In genomic region chr1:90246035-90246434, GRCm38 (mm10) we compare ENCODE assay signal across 23 mouse cellular contexts. TPM values are rescaled to one million over a fixed set of nuclear protein-coding genes. Genes with fewer than 3 reads are reported as not detected.
A peak's percentile ranks its signal among the peaks of the same experiment; 100 is the strongest.
DNase-seq lines count a peak whose midpoint lies in the region; ATAC-seq and TF ChIP-seq lines count a peak whose summit lies in the region.
"Had no signal": no experiment of that assay in that cellular context is flagged by ENCODE, and none has a peak within 500 bp of the region (broad histone marks: within the 10 kb centered on the region; RNA-seq: fewer than 3 reads in every experiment).

No protein-coding gene starts in this region.

- peaks cover 55% of the 10 kb centered on the region for H3K4me1 ChIP-seq in forebrain, embryonic 10.5 days
- peaks cover 4% of the 10 kb centered on the region; the same call in 1 of the 2 replicates for H3K4me1 ChIP-seq in forebrain, embryonic 14.5 days (ENCODE audit: control insufficient read depth, insufficient read depth, low read length)
- H3K4me1 ChIP-seq in hindbrain, embryonic 11.5 days (replicated peaks; ENCODE audit: control insufficient read depth, insufficient read depth, low read length): peaks cover 5% of the 10 kb centered on the region
- H3K4me1 ChIP-seq in hindbrain, postnatal 0 days (ENCODE audit: insufficient read depth, low read length): peaks cover 13% of the 10 kb centered on the region
- peaks cover 3% of the 10 kb centered on the region; the same call in 1 of the 2 replicates for H3K4me1 ChIP-seq in bone marrow, adult 2 months (ENCODE audit: control insufficient read depth, insufficient read depth, low read length)
- H3K4me1 ChIP-seq in liver, embryonic 14.5 days (replicated peaks; ENCODE audit: control insufficient read depth in 2 of 2, insufficient read depth in 2 of 2, low read length in 1 of 2): peaks cover 75 to 87% of the 10 kb centered on the region in 2 experiments
- H3K4me1 ChIP-seq: heart, embryonic 15.5 days had no signal

- no peak for DNase-seq in forebrain, embryonic 10.5 days (ENCODE audit: extremely low spot score, low spot score)
- DNase-seq in forebrain, embryonic 14.5 days (ENCODE audit: low spot score): no peak
- no peak for DNase-seq in hindbrain, embryonic 11.5 days (ENCODE audit: low spot score)
- no peak for DNase-seq in hindbrain, postnatal 0 days (ENCODE audit: low spot score)
- DNase-seq in liver, embryonic 14.5 days (ENCODE audit: low read depth in 3 of 3, low spot score in 3 of 3): no peak
- DNase-seq in frontal cortex, postnatal 36 days (ENCODE audit: low spot score in 2 of 2): no peak
- DNase-seq in layer of hippocampus, adult 18-20 months (ENCODE audit: low spot score in 2 of 2): no peak
- DNase-seq: adrenal gland, adult 2 months; cerebellum, adult 9-10 months; gastrocnemius, postnatal 25 days; kidney, postnatal 4 days; lung, postnatal 10 days; right cerebral cortex, postnatal 4 days; thymus, adult 2 months had no signal

- 62% methylated on average over 8 of the region's 8 CpGs for WGBS in forebrain, embryonic 10.5 days
- 41% methylated on average over 8 of the region's 8 CpGs for WGBS in forebrain, embryonic 14.5 days
- WGBS in hindbrain, embryonic 11.5 days: 25% methylated on average over 8 of the region's 8 CpGs
- 34% methylated on average over 8 of the region's 8 CpGs for WGBS in hindbrain, postnatal 0 days
- 80% methylated on average over 8 of the region's 8 CpGs for WGBS in bone marrow, adult 2 months
- 66% methylated on average over 8 of the region's 8 CpGs for WGBS in liver, embryonic 14.5 days (ENCODE audit: insufficient replicate concordance)

- TF ChIP-seq CTCF in hindbrain, postnatal 0 days (IDR thresholded peaks at IDR 0.05; ENCODE audit: low read depth): no peak
- TF ChIP-seq CTCF in bone marrow, adult 2 months (IDR thresholded peaks at IDR 0.05; ENCODE audit: control insufficient read depth, insufficient read depth, low read length): no peak
- TF ChIP-seq CTCF in liver, embryonic 14.5 days (IDR thresholded peaks at IDR 0.05; ENCODE audit: low read depth): no peak

- no peaks in the 10 kb centered on the region for H3K27me3 ChIP-seq in forebrain, embryonic 10.5 days (ENCODE audit: poor library complexity, severe bottlenecking)
- no peaks in the 10 kb centered on the region for H3K27me3 ChIP-seq in forebrain, embryonic 14.5 days (replicated peaks; ENCODE audit: control insufficient read depth, insufficient read depth, low read length)
- H3K27me3 ChIP-seq in hindbrain, embryonic 11.5 days (ENCODE audit: control insufficient read depth, insufficient read depth, low read length): no peaks in the 10 kb centered on the region
- no peaks in the 10 kb centered on the region for H3K27me3 ChIP-seq in hindbrain, postnatal 0 days (ENCODE audit: insufficient read depth, low read length)
- no peaks in the 10 kb centered on the region for H3K27me3 ChIP-seq in liver, embryonic 14.5 days (ENCODE audit: control insufficient read depth, insufficient read depth, low read length)
- H3K27me3 ChIP-seq: embryonic facial prominence, embryonic 12.5 days; forebrain, embryonic 15.5 days; hindbrain, embryonic 12.5 days; kidney, embryonic 15.5 days; neural tube, embryonic 12.5 days had no signal

- no peak overlapping the region for H3K9ac ChIP-seq in forebrain, embryonic 14.5 days (ENCODE audit: low read length)
- no peak overlapping the region for H3K9ac ChIP-seq in hindbrain, embryonic 11.5 days (ENCODE audit: low read depth, low read length)
- H3K9ac ChIP-seq in hindbrain, postnatal 0 days (replicated peaks; ENCODE audit: low read length): no peak overlapping the region
- peak overlapping the region; percentile 29 for H3K9ac ChIP-seq in liver, embryonic 14.5 days (replicated peaks)
- H3K9ac ChIP-seq: embryonic facial prominence, embryonic 12.5 days; forebrain, embryonic 15.5 days; heart, embryonic 15.5 days; hindbrain, embryonic 12.5 days; kidney, embryonic 15.5 days; neural tube, embryonic 12.5 days had no signal

- no peak for TF ChIP-seq POLR2A in bone marrow, adult 2 months (IDR thresholded peaks at IDR 0.05; ENCODE audit: borderline replicate concordance, control insufficient read depth, low read depth, low read length)

- no peaks in the 10 kb centered on the region for H3K9me3 ChIP-seq in forebrain, embryonic 10.5 days
- no peaks in the 10 kb centered on the region for H3K9me3 ChIP-seq in forebrain, embryonic 14.5 days (replicated peaks; ENCODE audit: control insufficient read depth, low read length)
- H3K9me3 ChIP-seq in hindbrain, embryonic 11.5 days (ENCODE audit: control insufficient read depth, low read length): no peaks in the 10 kb centered on the region
- H3K9me3 ChIP-seq in hindbrain, postnatal 0 days (ENCODE audit: low read length): no peaks in the 10 kb centered on the region
- no peaks in the 10 kb centered on the region for H3K9me3 ChIP-seq in liver, embryonic 14.5 days (ENCODE audit: control insufficient read depth, low read length)
- H3K9me3 ChIP-seq: embryonic facial prominence, embryonic 12.5 days; forebrain, embryonic 15.5 days; heart, embryonic 15.5 days; hindbrain, embryonic 12.5 days; kidney, embryonic 15.5 days; neural tube, embryonic 12.5 days had no signal

- TF ChIP-seq EP300 in liver, embryonic 14.5 days (IDR thresholded peaks at IDR 0.05; ENCODE audit: low read depth): no peak

- no peak for ATAC-seq in forebrain, embryonic 14.5 days
- no peak for ATAC-seq in hindbrain, embryonic 11.5 days (ENCODE audit: low FRiP score)
- no peak for ATAC-seq in hindbrain, postnatal 0 days
- ATAC-seq in liver, embryonic 14.5 days (ENCODE audit: insufficient read depth): no peak
- ATAC-seq: forebrain, embryonic 15.5 days had no signal

- H3K4me2 ChIP-seq in forebrain, embryonic 14.5 days (ENCODE audit: low read length): no peak overlapping the region
- no peak overlapping the region for H3K4me2 ChIP-seq in hindbrain, embryonic 11.5 days (replicated peaks; ENCODE audit: low read depth, low read length)
- no peak overlapping the region for H3K4me2 ChIP-seq in hindbrain, postnatal 0 days (ENCODE audit: low read depth, low read length)
- H3K4me2 ChIP-seq in liver, embryonic 14.5 days (ENCODE audit: low read depth): peak overlapping the region; percentile 56
- H3K4me2 ChIP-seq: embryonic facial prominence, embryonic 12.5 days; forebrain, embryonic 15.5 days; heart, embryonic 15.5 days; hindbrain, embryonic 12.5 days; kidney, embryonic 15.5 days; neural tube, embryonic 12.5 days had no signal

- H3K4me3 ChIP-seq in forebrain, embryonic 10.5 days: no peak overlapping the region
- H3K4me3 ChIP-seq in forebrain, embryonic 14.5 days (ENCODE audit: low read depth, low read length): no peak overlapping the region
- H3K4me3 ChIP-seq in hindbrain, embryonic 11.5 days (ENCODE audit: low read depth, low read length): no peak overlapping the region
- H3K4me3 ChIP-seq in hindbrain, postnatal 0 days (ENCODE audit: low read length): no peak overlapping the region
- no peak overlapping the region for H3K4me3 ChIP-seq in bone marrow, adult 2 months (replicated peaks; ENCODE audit: control insufficient read depth, low read depth, low read length)
- no peak overlapping the region for H3K4me3 ChIP-seq in liver, embryonic 14.5 days (ENCODE audit: insufficient read depth in 1 of 2, low read depth in 2 of 2, low read length in 2 of 2)
- H3K4me3 ChIP-seq: embryonic facial prominence, embryonic 12.5 days; forebrain, embryonic 15.5 days; heart, embryonic 15.5 days; hindbrain, embryonic 12.5 days; kidney, embryonic 15.5 days; neural tube, embryonic 12.5 days had no signal

- peak overlapping the region; percentile 72 for H3K27ac ChIP-seq in forebrain, embryonic 10.5 days
- no peak overlapping the region for H3K27ac ChIP-seq in forebrain, embryonic 14.5 days (ENCODE audit: low read depth, low read length)
- H3K27ac ChIP-seq in hindbrain, embryonic 11.5 days (ENCODE audit: low read depth, low read length): 0 out of 2 replicates have a peak overlapping the region, but pooled peaks have one; percentile 56
- H3K27ac ChIP-seq in hindbrain, postnatal 0 days: no peak overlapping the region
- H3K27ac ChIP-seq in bone marrow, adult 2 months (ENCODE audit: control insufficient read depth, insufficient read depth, low read depth, low read length, poor library complexity): peak overlapping the region; percentile 90
- peak overlapping the region; percentile 95 for H3K27ac ChIP-seq in liver, embryonic 14.5 days
- H3K27ac ChIP-seq: embryonic facial prominence, embryonic 12.5 days; forebrain, embryonic 15.5 days; heart, embryonic 15.5 days; hindbrain, embryonic 12.5 days; kidney, embryonic 15.5 days; neural tube, embryonic 12.5 days had no signal

- no peaks in the 10 kb centered on the region for H3K36me3 ChIP-seq in forebrain, embryonic 10.5 days (replicated peaks)
- no peaks in the 10 kb centered on the region for H3K36me3 ChIP-seq in forebrain, embryonic 14.5 days (ENCODE audit: control insufficient read depth, insufficient read depth, low read length)
- H3K36me3 ChIP-seq in hindbrain, embryonic 11.5 days (ENCODE audit: control insufficient read depth, insufficient read depth, low read length): no peaks in the 10 kb centered on the region
- no peaks in the 10 kb centered on the region for H3K36me3 ChIP-seq in hindbrain, postnatal 0 days (ENCODE audit: insufficient read depth, low read length)
- H3K36me3 ChIP-seq in liver, embryonic 14.5 days (replicated peaks; ENCODE audit: control insufficient read depth, insufficient read depth, low read depth): no peaks in the 10 kb centered on the region
- H3K36me3 ChIP-seq: embryonic facial prominence, embryonic 12.5 days; forebrain, embryonic 15.5 days; heart, embryonic 15.5 days; hindbrain, embryonic 12.5 days; kidney, embryonic 15.5 days; neural tube, embryonic 12.5 days had no signal

RNA-seq across cellular contexts. Expression of gene Ackr3, which starts 42.3 kb away (rescaled TPM):
- polyA plus RNA-seq in forebrain, embryonic 10.5 days (2016; fragmentation: Nextera tagmentation; extraction: Ambion mirVana): 19.3 and 21.5 TPM in 2 replicates
- 33.5 and 40.2 TPM in 2 replicates for polyA plus RNA-seq in forebrain, embryonic 14.5 days (2014; fragmentation: Nextera tagmentation; extraction: Ambion mirVana)
- polyA plus RNA-seq in hindbrain, embryonic 11.5 days (2014; fragmentation: Nextera tagmentation; extraction: Ambion mirVana): 25.7 and 29.6 TPM in 2 replicates
- total RNA-seq in hindbrain, postnatal 0 days (2014; rRNA removed): 7.2 and 13.1 TPM in 2 replicates
- polyA plus RNA-seq in hindbrain, postnatal 0 days (2015; fragmentation: Nextera tagmentation; extraction: Ambion mirVana): 7.4 and 7.8 TPM in 2 replicates
- 3.3 TPM in 1 of 2 replicates, not detected in the other for polyA plus RNA-seq in bone marrow, adult 2 months (2011; ENCODE audit: insufficient read depth, insufficient read length, low replicate concordance, missing spikeins)
- polyA plus RNA-seq in liver, embryonic 14.5 days (2012; rRNA removed): 3.3 and 3.7 TPM in 2 replicates
- 1.9 and 2.1 TPM in 2 replicates for polyA plus RNA-seq in liver, embryonic 14.5 days (2014; fragmentation: Nextera tagmentation; extraction: Ambion mirVana)
- total RNA-seq in layer of hippocampus, adult 18-20 months (2021): 10 to 100 TPM; 15.5 to 15.9 TPM
- total RNA-seq: megakaryocyte progenitor cell, adult 5-6 weeks had no signal
- polyA plus RNA-seq: erythroblast, embryonic 14.5 days had no signal

Comparison
In these comparisons a context has a peak if more than half of its experiments do, and no peak if none do; other contexts are left out.
1. H3K27ac ChIP-seq: peak in forebrain, embryonic 10.5 days (single experiment), hindbrain, embryonic 11.5 days (single experiment), bone marrow, adult 2 months (single experiment) and liver, embryonic 14.5 days (single experiment); none in forebrain, embryonic 14.5 days (single experiment) and hindbrain, postnatal 0 days (single experiment).